Mouse (Mus musculus) forelimb bud, embryonic 11.5 days (tissue): Measurements from ENCODE around the gene Rrp36.

Experiments used
- DNase-seq: peaks from one replicate; pipeline ENCODE4 v3.0.0-alpha.2; 2012; ENCODE audit warnings: low read depth, low spot score

Rrp36 gene

GRCm38 (mm10) chr17:46685913-46686312 lies 11.8 kb upstream of the Rrp36 start:
- no peak for DNase-seq

GRCm38 (mm10) chr17:46682654-46683389 lies 8.7 kb upstream of the Rrp36 start:
- DNase-seq = no peak

- DNase-seq = no peak
These were observed 7.4 kb upstream of the Rrp36 start for GRCm38 (mm10) chr17:46681466-46682118.

GRCm38 (mm10) chr17:46680760-46681373 lies 6.7 kb upstream of the Rrp36 start, which contains the start of gene Klhdc3:
Gene Klhdc3, minus strand, starts transcription at chr17:46680914.
- DNase-seq = peak; percentile 98

- peak; percentile 54 for DNase-seq
These were observed 5.9 kb upstream of the Rrp36 start for GRCm38 (mm10) chr17:46679843-46680759.

- no peak for DNase-seq
These were observed 4.8 kb upstream of the Rrp36 start for GRCm38 (mm10) chr17:46678911-46679310.

GRCm38 (mm10) chr17:46678416-46678815 lies 4.3 kb upstream of the Rrp36 start, which contains the start of gene Mea1:
Gene Mea1, plus strand, starts transcription at chr17:46678793.
- no peak for DNase-seq

GRCm38 (mm10) chr17:46674530-46675283 lies 555 bp upstream of the Rrp36 start:
- no peak for DNase-seq

GRCm38 (mm10) chr17:46669911-46670310 lies 4.2 kb downstream of the Rrp36 start:
- DNase-seq = no peak

GRCm38 (mm10) chr17:46667712-46668111 lies 6.4 kb downstream of the Rrp36 start:
- DNase-seq = no peak

GRCm38 (mm10) chr17:46662730-46663129 lies 11.4 kb downstream of the Rrp36 start:
- no peak for DNase-seq

GRCm38 (mm10) chr17:46661981-46662380 lies 12.2 kb downstream of the Rrp36 start:
- DNase-seq = no peak

- DNase-seq = no peak
These were observed 12.8 kb downstream of the Rrp36 start for GRCm38 (mm10) chr17:46661351-46661750.

GRCm38 (mm10) chr17:46656054-46656453 lies 18.1 kb downstream of the Rrp36 start:
- no peak for DNase-seq

GRCm38 (mm10) chr17:46651755-46652547 lies 22.2 kb downstream of the Rrp36 start:
- no peak for DNase-seq

GRCm38 (mm10) chr17:46651292-46651691 lies 22.9 kb downstream of the Rrp36 start:
- DNase-seq = no peak

- peak; percentile 92 for DNase-seq
These were observed 23.7 kb downstream of the Rrp36 start, which contains the start of gene Cul7 for GRCm38 (mm10) chr17:46650232-46651031. Gene Cul7, plus strand, starts transcription at chr17:46650337.

GRCm38 (mm10) chr17:46649811-46650210 lies 24.3 kb downstream of the Rrp36 start:
- no peak for DNase-seq

- no peak for DNase-seq
These were observed 25.7 kb downstream of the Rrp36 start for GRCm38 (mm10) chr17:46648436-46648835.
